ENCODE assay signal across 16 mouse cellular contexts in genomic region chr6:97293667-97294569, GRCm38 (mm10). TPM values are rescaled to one million over a fixed set of nuclear protein-coding genes. Genes with fewer than 3 reads are reported as not detected.
A peak's percentile ranks its signal among the peaks of the same experiment; 100 is the strongest.
DNase-seq lines count a peak whose midpoint lies in the region; ATAC-seq and TF ChIP-seq lines count a peak whose summit lies in the region.
"Had no signal": no experiment of that assay in that cellular context is flagged by ENCODE, and none has a peak within 500 bp of the region (broad histone marks: within the 10 kb centered on the region; RNA-seq: fewer than 3 reads in every experiment).

No protein-coding gene starts in this region.

- DNase-seq in lung, embryonic 14.5 days, result no peak
- DNase-seq in lung, adult 2 months, result no peak
- DNase-seq in cerebellum, postnatal 36 days, result no peak
- no peak for DNase-seq in urinary bladder, postnatal 36 days (ENCODE audit: low spot score in 2 of 2)
- DNase-seq: adrenal gland, postnatal 25 days; cerebellum, adult 11-12 months; left cerebral cortex, postnatal 4 days; right cerebral cortex, postnatal 4 days had no signal

- H3K27me3 ChIP-seq in lung, embryonic 14.5 days (ENCODE audit: insufficient read depth, low read length), result no peaks in the 10 kb centered on the region
- H3K27me3 ChIP-seq in intestine, postnatal 0 days (replicated peaks; ENCODE audit: control insufficient read depth, insufficient read depth, low read length), result no peaks in the 10 kb centered on the region
- H3K27me3 ChIP-seq in small intestine, adult 2 months (ENCODE audit: control insufficient read depth, insufficient read depth, low read length), result no peaks in the 10 kb centered on the region
- H3K27me3 ChIP-seq: liver, embryonic 15.5 days had no signal

- peaks cover 31% of the 10 kb centered on the region for H3K36me3 ChIP-seq in lung, embryonic 14.5 days (ENCODE audit: insufficient read depth)
- H3K36me3 ChIP-seq in intestine, postnatal 0 days (ENCODE audit: control insufficient read depth, insufficient read depth), result peaks cover 40% of the 10 kb centered on the region; the same call in 1 of the 2 replicates
- H3K36me3 ChIP-seq in small intestine, adult 2 months (ENCODE audit: control insufficient read depth, insufficient read depth, low read length), result peaks cover 54% of the 10 kb centered on the region

- WGBS in lung, embryonic 14.5 days, result 71% methylated on average over 12 of the region's 12 CpGs
- 61% methylated on average over 12 of the region's 12 CpGs for WGBS in lung, adult 2 months
- WGBS in intestine, postnatal 0 days, result 36% methylated on average over 12 of the region's 12 CpGs
- 17% methylated on average over 12 of the region's 12 CpGs for WGBS in small intestine, adult 2 months

- no peak overlapping the region for H3K4me2 ChIP-seq in lung, embryonic 14.5 days
- H3K4me2 ChIP-seq in intestine, postnatal 0 days (replicated peaks; ENCODE audit: low read depth), result no peak overlapping the region
- H3K4me2 ChIP-seq: liver, embryonic 15.5 days had no signal

- H3K4me1 ChIP-seq in lung, embryonic 14.5 days (ENCODE audit: insufficient read depth), result no peaks in the 10 kb centered on the region; the same call in 1 of the 2 replicates
- H3K4me1 ChIP-seq in lung, adult 2 months (ENCODE audit: control insufficient read depth, insufficient read depth, low read length), result peaks cover 5% of the 10 kb centered on the region
- peaks cover 8% of the 10 kb centered on the region for H3K4me1 ChIP-seq in intestine, postnatal 0 days (replicated peaks; ENCODE audit: control insufficient read depth, insufficient read depth, low read length)
- peaks cover 26% of the 10 kb centered on the region for H3K4me1 ChIP-seq in small intestine, adult 2 months (ENCODE audit: control insufficient read depth, insufficient read depth, insufficient read length, low read length)

- TF ChIP-seq CTCF in lung, embryonic 14.5 days (IDR thresholded peaks at IDR 0.05; ENCODE audit: low read depth), result no peak
- no peak for TF ChIP-seq CTCF in lung, adult 2 months (IDR thresholded peaks at IDR 0.05; ENCODE audit: insufficient read depth, low read length)
- no peak for TF ChIP-seq CTCF in intestine, postnatal 0 days (IDR thresholded peaks at IDR 0.05; ENCODE audit: low read depth)
- TF ChIP-seq CTCF in small intestine, adult 2 months (IDR thresholded peaks at IDR 0.05; ENCODE audit: extremely low read depth, insufficient read length, insufficient replicate concordance, low read depth, low read length), result no peak

- no peak overlapping the region for H3K9ac ChIP-seq in lung, embryonic 14.5 days
- H3K9ac ChIP-seq in intestine, postnatal 0 days (ENCODE audit: low read depth, low read length), result no peak overlapping the region
- H3K9ac ChIP-seq: liver, embryonic 15.5 days had no signal

- no peak overlapping the region for H3K4me3 ChIP-seq in lung, embryonic 14.5 days (ENCODE audit: low read depth, low read length)
- H3K4me3 ChIP-seq in lung, adult 2 months (replicated peaks; ENCODE audit: extremely low read depth, low read depth, low read length), result no peak overlapping the region
- no peak overlapping the region for H3K4me3 ChIP-seq in intestine, postnatal 0 days (ENCODE audit: low read depth, low read length)
- H3K4me3 ChIP-seq in small intestine, adult 2 months (ENCODE audit: low read depth, low read length), result peak overlapping the region; percentile 9
- H3K4me3 ChIP-seq: forebrain, embryonic 10.5 days; layer of hippocampus, adult 2 months; liver, embryonic 15.5 days had no signal

- H3K27ac ChIP-seq in lung, embryonic 14.5 days (ENCODE audit: low read depth), result peak overlapping the region; percentile 82
- peak overlapping the region; percentile 62 for H3K27ac ChIP-seq in intestine, postnatal 0 days (ENCODE audit: low read depth, low read length)
- peak overlapping the region; percentile 96 for H3K27ac ChIP-seq in small intestine, adult 2 months (ENCODE audit: insufficient read depth, low read depth, low read length)
- H3K27ac ChIP-seq: forebrain, embryonic 10.5 days; hindbrain, postnatal 0 days; liver, embryonic 15.5 days had no signal

- ATAC-seq in lung, embryonic 14.5 days (ENCODE audit: insufficient read depth), result peak; percentile 53; the same call in 1 of the 2 replicates
- peak; percentile 91 for ATAC-seq in intestine, postnatal 0 days
- no peak for ATAC-seq in megakaryocyte-erythroid progenitor cell, adult 5-6 weeks (replicated peaks; ENCODE audit: low FRiP score, low TSS enrichment, poor library complexity, severe bottlenecking)
- no peak for ATAC-seq in cerebellum, adult (ENCODE audit: insufficient number of reproducible peaks, low FRiP score, low TSS enrichment)
- ATAC-seq: hindbrain, postnatal 0 days had no signal

- H3K9me3 ChIP-seq in lung, embryonic 14.5 days (ENCODE audit: low read depth, low read length), result no peaks in the 10 kb centered on the region
- no peaks in the 10 kb centered on the region for H3K9me3 ChIP-seq in intestine, postnatal 0 days (ENCODE audit: control insufficient read depth)
- H3K9me3 ChIP-seq: forebrain, embryonic 10.5 days; liver, embryonic 15.5 days had no signal

- no peak for TF ChIP-seq POLR2A in lung, adult 2 months (IDR thresholded peaks at IDR 0.05; ENCODE audit: borderline replicate concordance, extremely low read depth, low read depth, low read length)
- TF ChIP-seq POLR2A in small intestine, adult 2 months (IDR thresholded peaks at IDR 0.05; ENCODE audit: low read depth, low read length), result no peak

RNA-seq across cellular contexts. Expression of gene Lmod3, which starts 41.4 kb away (rescaled TPM):
- 0.11 and 0.35 TPM in 2 replicates for polyA plus RNA-seq in lung, embryonic 14.5 days (2014; fragmentation: Nextera tagmentation; extraction: Ambion mirVana)
- polyA plus RNA-seq in lung, adult 2 months (2012; rRNA removed), result 0.22 and 2.0 TPM in 2 replicates
- polyA plus RNA-seq in intestine, postnatal 0 days (2015; fragmentation: Nextera tagmentation; extraction: Ambion mirVana), result 0.08 and 0.13 TPM in 2 replicates
- not detected in 2 replicates for polyA plus RNA-seq in small intestine, adult 2 months (2012; rRNA removed)
- not detected in 2 replicates for total RNA-seq in megakaryocyte-erythroid progenitor cell, adult 5-6 weeks (2014; fragmentation: Nextera tagmentation)
- total RNA-seq in megakaryocyte-erythroid progenitor cell, adult 5-6 weeks (2017), result not detected in 2 replicates
- total RNA-seq: adrenal gland, postnatal 25 days; layer of hippocampus, adult 2 months had no signal
- polyA plus RNA-seq: forebrain, embryonic 10.5 days; hindbrain, postnatal 0 days had no signal

Comparison
In these comparisons a context has a peak if more than half of its experiments do, and no peak if none do; other contexts are left out.
1. ATAC-seq: peak in lung, embryonic 14.5 days (single experiment) and intestine, postnatal 0 days (single experiment); none in megakaryocyte-erythroid progenitor cell, adult 5-6 weeks (single experiment) and cerebellum, adult (single experiment).
2. Peak in every context shown above with its lines, with median percentiles within 50 percentile points of each other: H3K27ac ChIP-seq.